Mouse (Mus musculus): Measurements from ENCODE around the gene Srsf3. TPM values are rescaled to one million over a fixed set of nuclear protein-coding genes. Genes with fewer than 3 reads are reported as not detected.

The Srsf3 gene
- 106 and 172 TPM in 2 replicates for polyA plus RNA-seq (2012; rRNA removed; ENCODE audit: low replicate concordance)

GRCm38 (mm10) chr17:29032274-29033069 is at the start of gene Srsf3:
Gene Srsf3, plus strand, starts transcription at chr17:29032628.

GRCm38 (mm10) chr17:29007641-29008325 is 24.6 kb upstream of the Srsf3 start, which contains the start of gene Stk38:
Gene Stk38, minus strand, starts transcription at chr17:29007995.

GRCm38 (mm10) chr17:29090776-29091175 is 58.3 kb downstream of the Srsf3 start, which contains the start of gene Cdkn1a:
Gene Cdkn1a, plus strand, starts transcription at chr17:29090976.

Other genes starting within 250 kb of the Srsf3 start
- gene Brpf3, start 231.5 kb upstream of the Srsf3 start, polyA plus RNA-seq (2012; rRNA removed; ENCODE audit: low replicate concordance): 32.5 and 36.3 TPM in 2 replicates
- 0.04 and 0.36 TPM in 2 replicates for gene Pnpla1, start 174.2 kb upstream of the Srsf3 start, polyA plus RNA-seq (2012; rRNA removed; ENCODE audit: low replicate concordance)
- gene 4930539E08Rik, start 117.3 kb upstream of the Srsf3 start, polyA plus RNA-seq (2012; rRNA removed; ENCODE audit: low replicate concordance): 0.27 and 0.68 TPM in 2 replicates
- gene Pxt1, start 88.8 kb upstream of the Srsf3 start, polyA plus RNA-seq (2012; rRNA removed; ENCODE audit: low replicate concordance): 3.3 and 5.0 TPM in 2 replicates
- 56.6 and 72.2 TPM in 2 replicates for gene Kctd20, start 80.7 kb upstream of the Srsf3 start, polyA plus RNA-seq (2012; rRNA removed; ENCODE audit: low replicate concordance)
- 118 and 185 TPM in 2 replicates for gene Stk38, start 24.6 kb upstream of the Srsf3 start, polyA plus RNA-seq (2012; rRNA removed; ENCODE audit: low replicate concordance)
- gene Cdkn1a, start 58.3 kb downstream of the Srsf3 start, polyA plus RNA-seq (2012; rRNA removed; ENCODE audit: low replicate concordance): 30.1 and 55.3 TPM in 2 replicates
- gene Rab44, start 81.5 kb downstream of the Srsf3 start, polyA plus RNA-seq (2012; rRNA removed; ENCODE audit: low replicate concordance): 3.8 and 3.9 TPM in 2 replicates
- 1.5 and 1.7 TPM in 2 replicates for gene Cpne5, start 205.5 kb downstream of the Srsf3 start, polyA plus RNA-seq (2012; rRNA removed; ENCODE audit: low replicate concordance)
- 13.7 and 18.0 TPM in 2 replicates for gene Ppil1, start 231.6 kb downstream of the Srsf3 start, polyA plus RNA-seq (2012; rRNA removed; ENCODE audit: low replicate concordance)
- gene BC004004, start 236.2 kb downstream of the Srsf3 start, polyA plus RNA-seq (2012; rRNA removed; ENCODE audit: low replicate concordance): 71.5 and 132 TPM in 2 replicates